Mouse (Mus musculus) cerebellum, adult 2 months (tissue): ENCODE measurements around the gene Msh5.

Experiments used
- CTCF ChIP-seq: fragments of 200-500 bp; IDR thresholded peaks from 2 replicates; pipeline ENCODE4 v1.5.1; 2011; ENCODE audit warnings: low read depth, mild to moderate bottlenecking, control low read depth, low read length, moderate library complexity, borderline replicate concordance; ENCODE audit not compliant: insufficient read depth
- POLR2A ChIP-seq: fragments of 200-500 bp; IDR thresholded peaks from 2 replicates; pipeline ENCODE4 v1.6.1; 2011; ENCODE audit warnings: low read length, control low read depth, borderline replicate concordance; ENCODE audit not compliant: insufficient read depth

DNA sequence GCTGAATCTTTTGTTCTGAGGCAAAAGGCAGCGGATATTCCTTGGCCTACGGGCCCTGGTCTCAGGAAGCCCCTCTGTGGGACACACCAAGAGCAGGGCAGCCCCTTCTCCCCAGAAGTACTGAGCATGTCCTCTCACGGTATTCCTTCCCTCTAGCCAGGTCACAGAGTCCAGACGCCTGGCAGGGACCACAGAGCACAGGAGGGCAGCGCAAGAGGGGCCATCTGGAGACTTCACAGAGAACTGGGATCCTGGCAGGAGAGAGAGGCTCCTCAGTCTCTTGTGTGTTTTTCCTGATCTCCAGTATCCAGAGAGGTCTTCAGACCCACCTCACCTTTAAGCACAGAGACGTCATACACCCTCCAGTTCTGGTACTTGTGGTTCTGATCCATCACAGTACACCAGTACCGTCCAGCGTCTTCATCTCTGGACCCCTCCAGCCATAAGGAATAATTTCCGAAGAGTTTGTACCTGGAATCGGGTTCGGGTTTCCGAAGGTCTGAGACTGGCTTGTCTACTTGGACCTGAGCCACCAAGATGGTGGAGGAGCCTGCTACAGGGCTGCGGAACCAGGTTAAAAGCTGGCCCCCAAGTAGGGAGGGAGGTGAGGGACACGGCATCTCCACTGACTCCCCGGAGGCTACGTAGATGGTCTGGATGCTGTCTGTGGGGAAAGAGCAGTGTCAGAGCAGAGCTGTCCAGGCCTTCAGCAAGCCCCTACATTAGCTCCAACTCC, 36.5 kb upstream of the Msh5 start:
- TF ChIP-seq CTCF (no peak), POLR2A (peak; percentile 8; the same call in 1 of the 2 replicates)
